Mouse (Mus musculus) hindbrain, embryonic 11.5 days (tissue): Measurements from ENCODE around the gene Prr12. TPM values are rescaled to one million over a fixed set of nuclear protein-coding genes. Genes with fewer than 3 reads are reported as not detected.

Source experiments
- ATAC-seq: fragments of 200-750 bp; cut with Nextera tagmentation; 2 replicates; pipeline ENCODE4 v1.8.0; 2017; ENCODE audit warnings: mild to moderate bottlenecking, moderate TSS enrichment, moderate library complexity; ENCODE audit not compliant: low FRiP score
- DNase-seq: peaks from one replicate; pipeline ENCODE4 v3.0.0-alpha.2; 2015; ENCODE audit warnings: low spot score
- H3K27ac ChIP-seq: fragments of 300-500 bp; sonication (generic); 2 replicates; pipeline ENCODE4 v1.5.1; 2014; ENCODE audit warnings: mild to moderate bottlenecking, low read depth, low read length
- H3K27me3 ChIP-seq: fragments of 300-500 bp; sonication (generic); 2 replicates; pipeline ENCODE4 v1.6.1; 2014; ENCODE audit warnings: mild to moderate bottlenecking, low read length, moderate library complexity, mixed read lengths; ENCODE audit not compliant: control insufficient read depth, insufficient read depth
- H3K36me3 ChIP-seq: fragments of 300-500 bp; sonication (generic); 2 replicates; pipeline ENCODE4 v1.6.1; 2014; ENCODE audit warnings: mild to moderate bottlenecking, low read length, moderate library complexity, mixed read lengths; ENCODE audit not compliant: control insufficient read depth, insufficient read depth
- H3K4me1 ChIP-seq: fragments of 300-500 bp; sonication (generic); replicated peaks from 2 replicates; pipeline ENCODE4 v1.6.1; 2014; ENCODE audit warnings: low read length, mixed read lengths; ENCODE audit not compliant: control insufficient read depth, insufficient read depth
- H3K4me2 ChIP-seq: fragments of 300-500 bp; sonication (generic); replicated peaks from 2 replicates; pipeline ENCODE4 v1.6.1; 2014; ENCODE audit warnings: mild to moderate bottlenecking, low read depth, low read length
- H3K4me3 ChIP-seq: fragments of 300-500 bp; sonication (generic); 2 replicates; pipeline ENCODE4 v1.5.1; 2014; ENCODE audit warnings: low read depth, low read length
- H3K9ac ChIP-seq: fragments of 300-500 bp; sonication (generic); 2 replicates; pipeline ENCODE4 v1.6.1; 2014; ENCODE audit warnings: low read depth, low read length
- H3K9me3 ChIP-seq: fragments of 300-500 bp; sonication (generic); 2 replicates; pipeline ENCODE4 v1.6.1; 2016; ENCODE audit warnings: low read length; ENCODE audit not compliant: control insufficient read depth
- WGBS: fragments of 180-500 bp; shearing (Covaris S2); extraction: QIAGEN DNeasy Blood & Tissue Kit; methylation state at CpG from one replicate; pipeline ENCODE4 v1.1.7; 2014; 5-methylcytosine and 5-hydroxymethylcytosine counted together
- polyA plus RNA-seq: library from polyadenylated mRNA; unstranded; fragments of >200 nt; fragmentation: Nextera tagmentation; extraction: Ambion mirVana; gene quantifications from 2 replicates; pipeline ENCODE4 v1.2.1, GENCODE M21; 2014

Prr12 gene
- polyA plus RNA-seq, 1 experiment from 2014 or later: 16.0 TPM

GRCm38 (mm10) chr7:45016761-45017160 is 35.9 kb downstream of the Prr12 start:
- Histone ChIP-seq H3K4me2 (peak overlapping the region; percentile 80), H3K9ac (peak overlapping the region; percentile 32; the same call in 1 of the 2 replicates), H3K4me1 (no peaks in the 10 kb centered on the region; the same call in 1 of the 2 replicates), H3K27me3 (no peaks in the 10 kb centered on the region; the same call in 1 of the 2 replicates), H3K27ac (peak overlapping the region; percentile 61), H3K4me3 (peak overlapping the region; percentile 94), H3K36me3 (peaks cover 5% of the 10 kb centered on the region; the same call in 1 of the 2 replicates), H3K9me3 (no peaks in the 10 kb centered on the region)
- WGBS: 2% methylated on average over 4 of the region's 4 CpGs
- ATAC-seq (0 out of 2 replicates have a peak, but pooled peaks have one; percentile 0), DNase-seq (no peak)

DNA sequence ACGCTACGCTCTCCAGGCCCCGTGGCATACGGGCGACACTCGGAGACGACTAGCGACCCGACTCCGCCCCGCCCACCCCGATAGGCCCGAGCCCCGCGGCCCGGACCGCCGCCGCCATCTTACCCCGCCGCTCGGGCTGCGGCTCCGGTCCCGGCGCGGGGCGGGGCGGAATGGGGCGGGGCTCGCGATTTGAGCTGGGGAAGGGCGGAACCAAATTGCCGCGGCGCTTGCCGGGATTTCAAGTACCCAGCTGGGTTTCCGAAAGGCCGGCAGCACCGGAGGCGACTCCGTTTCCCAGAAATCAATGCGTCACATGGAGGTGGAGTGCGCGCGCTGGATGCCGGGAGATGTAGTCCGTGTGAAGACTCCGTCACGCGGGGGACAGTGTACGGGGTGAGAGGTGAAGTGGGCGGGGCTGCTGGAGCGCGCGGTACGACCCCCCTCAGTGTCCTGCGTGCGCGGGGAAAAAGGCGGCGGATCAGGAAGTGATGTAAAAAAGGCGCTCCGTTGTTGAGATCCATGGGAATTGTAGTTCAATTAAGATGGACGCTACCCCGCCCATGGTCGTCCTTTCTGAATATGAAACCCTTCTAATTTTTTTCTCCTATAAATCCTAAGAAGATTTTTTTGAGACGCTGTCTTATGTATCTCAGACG is 36.6 kb downstream of the Prr12 start, which contains the start of gene Scaf1:
TSS of gene Scaf1 (minus strand) at position 407 of the 656 bp plus-strand sequence.
- no peaks in the 10 kb centered on the region; the same call in 1 of the 2 replicates for H3K27me3 ChIP-seq
- WGBS: under 1% methylated on average over 60 of the region's 69 CpGs
- no peaks in the 10 kb centered on the region; the same call in 1 of the 2 replicates for H3K4me1 ChIP-seq
- H3K27ac ChIP-seq: peak within 1 kb of the TSS; percentile 74
- ATAC-seq (peak; percentile 92), DNase-seq (peak; percentile 100)
- peak within 1 kb of the TSS; percentile 91 for H3K9ac ChIP-seq
- no peaks in the 10 kb centered on the region for H3K9me3 ChIP-seq
- peak within 1 kb of the TSS; percentile 80 for H3K4me2 ChIP-seq
- H3K36me3 ChIP-seq: peaks cover 9% of the 10 kb centered on the region; the same call in 1 of the 2 replicates
- peak within 1 kb of the TSS; percentile 94 for H3K4me3 ChIP-seq

- ATAC-seq: no peak
- peak overlapping the region; percentile 94 for H3K4me3 ChIP-seq
- H3K4me2 ChIP-seq: peak overlapping the region; percentile 70
- peaks cover 9% of the 10 kb centered on the region; the same call in 1 of the 2 replicates for H3K36me3 ChIP-seq
- WGBS: 2% methylated on average over 20 of the region's 20 CpGs
- H3K4me1 ChIP-seq: no peaks in the 10 kb centered on the region; the same call in 1 of the 2 replicates
- no peaks in the 10 kb centered on the region; the same call in 1 of the 2 replicates for H3K27me3 ChIP-seq
- peak overlapping the region; percentile 91 for H3K9ac ChIP-seq
- H3K27ac ChIP-seq: peak overlapping the region; percentile 74
- DNase-seq: no peak
- H3K9me3 ChIP-seq: no peaks in the 10 kb centered on the region
Observed at GRCm38 (mm10) chr7:45015344-45015956, 37.2 kb downstream of the Prr12 start.

GRCm38 (mm10) chr7:45014096-45014451 is 38.6 kb downstream of the Prr12 start:
- H3K36me3 ChIP-seq: peaks cover 13% of the 10 kb centered on the region
- H3K4me3 ChIP-seq: no peak overlapping the region
- WGBS: 93% methylated on average over 3 of the region's 3 CpGs
- H3K27me3 ChIP-seq: no peaks in the 10 kb centered on the region; the same call in 1 of the 2 replicates
- ATAC-seq: no peak
- no peak for DNase-seq
- H3K9ac ChIP-seq: no peak overlapping the region
- H3K4me2 ChIP-seq: no peak overlapping the region
- H3K27ac ChIP-seq: no peak overlapping the region
- H3K9me3 ChIP-seq: no peaks in the 10 kb centered on the region
- no peaks in the 10 kb centered on the region; the same call in 1 of the 2 replicates for H3K4me1 ChIP-seq

DNA sequence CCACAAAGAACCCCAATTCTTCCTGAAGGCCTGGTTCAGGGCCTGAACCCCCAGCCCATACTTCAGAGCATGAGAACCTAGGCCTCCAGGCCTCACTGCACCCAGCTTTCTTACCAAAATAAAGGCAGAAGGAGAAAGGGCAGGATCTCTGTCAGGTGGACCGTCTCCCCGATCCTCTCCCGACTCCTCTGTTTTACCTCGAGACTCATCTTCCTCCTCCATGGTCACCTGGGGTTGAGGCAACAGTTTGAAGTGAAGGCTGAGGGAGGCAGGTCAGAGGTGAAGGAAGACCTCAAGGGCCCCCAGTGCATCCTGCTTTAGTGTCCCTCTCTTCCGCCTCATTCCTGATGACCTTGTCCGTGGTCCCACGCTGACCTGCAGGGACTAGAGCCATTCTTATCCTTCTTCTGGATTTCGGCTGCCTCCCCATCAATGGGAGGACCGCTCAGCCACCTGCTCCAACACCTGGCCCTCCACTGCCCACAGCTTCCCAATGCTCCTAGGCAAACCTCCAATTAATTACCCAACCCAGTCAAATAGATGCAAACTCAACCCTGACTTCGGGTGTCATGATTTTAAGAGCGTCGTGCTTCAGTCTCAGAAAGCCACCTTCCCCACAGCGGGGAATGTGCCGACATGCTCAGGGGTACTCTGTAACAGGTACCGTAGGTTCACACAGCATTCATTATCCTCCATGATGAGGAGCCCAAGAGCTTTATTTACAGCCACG is 39.1 kb downstream of the Prr12 start:
- Histone ChIP-seq H3K4me3 (no peak overlapping the region), H3K9me3 (no peaks in the 10 kb centered on the region), H3K4me1 (no peaks in the 10 kb centered on the region), H3K36me3 (peaks cover 13% of the 10 kb centered on the region), H3K9ac (no peak overlapping the region), H3K27me3 (no peaks in the 10 kb centered on the region), H3K4me2 (no peak overlapping the region), H3K27ac (no peak overlapping the region)
- no peak for ATAC-seq
- no peak for DNase-seq
- WGBS: 97% methylated on average over 16 of the region's 16 CpGs

DNA sequence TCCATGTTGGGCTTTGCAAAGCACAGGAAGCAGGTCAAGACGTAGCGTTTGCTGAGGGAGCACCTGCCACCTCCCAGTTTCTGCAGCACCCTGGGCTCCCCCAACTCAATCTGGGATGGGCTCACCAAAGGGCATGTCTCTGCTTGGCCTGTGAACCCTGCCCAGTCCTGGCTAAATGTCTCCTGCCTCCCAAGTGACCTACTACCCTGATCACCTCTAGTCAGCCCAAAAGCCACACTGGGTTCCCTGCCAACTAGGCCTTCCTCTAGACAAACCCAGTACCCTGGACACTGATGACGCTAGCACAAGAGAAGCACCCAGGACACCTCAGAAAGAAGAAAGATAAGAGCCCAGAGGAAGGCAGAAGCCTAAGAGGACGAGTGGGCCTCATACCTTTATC is 39.9 kb downstream of the Prr12 start:
- peaks cover 21% of the 10 kb centered on the region for H3K36me3 ChIP-seq
- H3K4me3 ChIP-seq: no peak overlapping the region
- 87% methylated on average over 4 of the region's 4 CpGs for WGBS
- H3K4me2 ChIP-seq: no peak overlapping the region
- ATAC-seq (no peak), DNase-seq (no peak)
- no peaks in the 10 kb centered on the region for H3K27me3 ChIP-seq
- no peak overlapping the region for H3K9ac ChIP-seq
- no peaks in the 10 kb centered on the region for H3K9me3 ChIP-seq
- no peak overlapping the region for H3K27ac ChIP-seq
- H3K4me1 ChIP-seq: no peaks in the 10 kb centered on the region

GRCm38 (mm10) chr7:45012011-45012410 is 40.7 kb downstream of the Prr12 start:
- Histone ChIP-seq H3K4me3 (no peak overlapping the region), H3K9me3 (no peaks in the 10 kb centered on the region), H3K4me2 (no peak overlapping the region), H3K27ac (no peak overlapping the region), H3K36me3 (peaks cover 26% of the 10 kb centered on the region), H3K4me1 (no peaks in the 10 kb centered on the region), H3K9ac (no peak overlapping the region), H3K27me3 (no peaks in the 10 kb centered on the region)
- DNase-seq (no peak), ATAC-seq (no peak)
- 97% methylated on average over 6 of the region's 6 CpGs for WGBS

GRCm38 (mm10) chr7:45008411-45008810 is 44.3 kb downstream of the Prr12 start:
- ATAC-seq: no peak
- peaks cover 35% of the 10 kb centered on the region for H3K36me3 ChIP-seq

More at GRCm38 (mm10) chr7:45008411-45008810, 44.3 kb downstream of the Prr12 start:
- no peak for DNase-seq
- Histone ChIP-seq H3K9ac (no peak overlapping the region), H3K4me2 (no peak overlapping the region), H3K27me3 (no peaks in the 10 kb centered on the region), H3K27ac (no peak overlapping the region), H3K4me1 (no peaks in the 10 kb centered on the region), H3K4me3 (no peak overlapping the region), H3K9me3 (no peaks in the 10 kb centered on the region)
- 94% methylated on average over 19 of the region's 19 CpGs for WGBS
